Comparison of ENCODE assay signal across 1 mouse cellular context in genomic region chr19:5608707-5609106, GRCm38 (mm10).
TF ChIP-seq lines count a peak whose summit lies in the region.

No protein-coding gene starts in this region.

TF ChIP-seq in CH12.LX, 34 proteins besides CTCF, POLR2A, EP300 and RAD21 (continued from another document):
- no peak for TF ChIP-seq POLR2AphosphoS2 (IDR thresholded peaks at IDR 0.05; ENCODE audit: low read depth, low read length)
- TF ChIP-seq ZKSCAN1 (IDR thresholded peaks at IDR 0.05; ENCODE audit: borderline replicate concordance, low read depth, low read length) = no peak
- TF ChIP-seq MAFK (IDR thresholded peaks at IDR 0.05; ENCODE audit: insufficient replicate concordance, low read length) = no peak
- TF ChIP-seq NELFE (IDR thresholded peaks at IDR 0.05; ENCODE audit: low read depth, low read length) = no peak
- no peak for TF ChIP-seq SIN3A (IDR thresholded peaks at IDR 0.05; ENCODE audit: low read length)
